Mouse (Mus musculus): Measurements from ENCODE around the gene Fam189a1. TPM values are rescaled to one million over a fixed set of nuclear protein-coding genes. Genes with fewer than 3 reads are reported as not detected.

Gene Fam189a1
- total and polyA plus RNA-seq, 3 experiments: 0.10 TPM; not detected in 2

DNA sequence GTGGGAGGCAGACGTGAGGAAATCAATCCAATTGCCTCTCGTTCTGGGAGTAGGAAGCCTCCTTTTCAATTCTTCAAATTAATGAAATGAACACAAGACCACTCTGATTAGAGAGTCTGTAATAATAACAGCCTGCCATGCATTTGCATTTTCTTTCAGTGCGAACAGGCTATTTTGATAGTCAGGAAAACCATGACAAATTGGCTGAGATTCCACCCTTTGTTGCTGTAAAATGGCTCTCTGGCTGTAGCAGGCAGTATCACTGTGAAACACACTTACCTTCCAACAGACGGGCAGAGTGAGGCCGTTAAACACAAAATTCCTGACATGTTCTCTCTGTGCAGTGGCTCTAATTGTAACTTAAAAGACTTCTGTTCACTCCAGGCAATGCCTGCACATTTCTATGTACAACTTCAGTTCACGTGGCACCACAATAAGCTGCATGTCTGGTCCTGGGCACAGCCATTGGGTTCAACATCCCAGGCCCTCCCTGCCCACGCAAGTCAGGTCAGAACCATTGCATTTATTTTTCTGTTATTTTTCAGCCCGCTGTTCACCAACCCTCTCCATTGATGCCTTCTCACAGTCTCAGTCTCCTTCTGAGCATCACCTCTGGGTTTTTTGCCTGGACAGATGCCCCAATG, 138.2 kb downstream of the Fam189a1 start:
- H3K27ac ChIP-seq (ENCODE audit: insufficient read depth, low read depth): no peak overlapping the region
- peaks cover 7% of the 10 kb centered on the region for H3K9me3 ChIP-seq (replicated peaks; ENCODE audit: low read length)
- TF ChIP-seq POLR2AphosphoS2 (IDR thresholded peaks at IDR 0.05; ENCODE audit: low read depth, low read length) (no peak), USF1 (IDR thresholded peaks at IDR 0.05; ENCODE audit: low read depth, low read length) (no peak), RAD21 (IDR thresholded peaks at IDR 0.05; ENCODE audit: low read depth, low read length) (no peak), CHD2 (IDR thresholded peaks at IDR 0.05; ENCODE audit: low read length) (no peak), JUND (conservative IDR thresholded peaks at IDR 0.05; ENCODE audit: low read depth, low read length) (no peak)
- H3K4me1 ChIP-seq (ENCODE audit: control insufficient read depth in 1 of 2, insufficient read depth in 2 of 2): no peaks in the 10 kb centered on the region
- H3K4me2 ChIP-seq (ENCODE audit: insufficient read depth, low read depth, poor library complexity, severe bottlenecking): no peak overlapping the region
- no peaks in the 10 kb centered on the region for H3K79me2 ChIP-seq (replicated peaks; ENCODE audit: control insufficient read depth, extremely low read depth, insufficient read depth, poor library complexity, severe bottlenecking)
- no peaks in the 10 kb centered on the region for H3K36me3 ChIP-seq (replicated peaks in 1 of 2; ENCODE audit: control insufficient read depth in 1 of 2, insufficient read depth in 1 of 2, low read length in 1 of 2)
- no peak for DNase-seq (ENCODE audit: extremely low read depth)
- H3K4me3 ChIP-seq (replicated peaks in 1 of 3; ENCODE audit: low read depth in 2 of 3, low read length in 2 of 3, poor library complexity in 1 of 3): no peak overlapping the region
- dilution Hi-C loops (cut with MboI; ENCODE audit: extremely low pct_ligation_motif_present, extremely low pct_unique_long_range_greater_than_20kb, low sequenced_read_pairs): no loop called here
- peaks cover 32% of the 10 kb centered on the region for H3K27me3 ChIP-seq (replicated peaks)
- in situ Hi-C loops (cut with MboI; ENCODE audit: low pct_ligation_motif_present, low pct_unique_long_range_greater_than_20kb, low sequenced_read_pairs): no loop called here
- no peak overlapping the region for H3K9ac ChIP-seq (ENCODE audit: insufficient read depth, low read depth)

GRCm38 (mm10) chr7:65017348-65017747, 139.0 kb downstream of the Fam189a1 start:
- peaks cover 33% of the 10 kb centered on the region for H3K27me3 ChIP-seq (replicated peaks)
- no peaks in the 10 kb centered on the region for H3K79me2 ChIP-seq (replicated peaks; ENCODE audit: control insufficient read depth, extremely low read depth, insufficient read depth, poor library complexity, severe bottlenecking)
- peaks cover 7% of the 10 kb centered on the region for H3K9me3 ChIP-seq (replicated peaks; ENCODE audit: low read length)
- dilution Hi-C loops (cut with MboI; ENCODE audit: extremely low pct_ligation_motif_present, extremely low pct_unique_long_range_greater_than_20kb, low sequenced_read_pairs): no loop called here
- H3K4me1 ChIP-seq (ENCODE audit: control insufficient read depth in 1 of 2, insufficient read depth in 2 of 2): no peaks in the 10 kb centered on the region
- H3K36me3 ChIP-seq (replicated peaks in 1 of 2; ENCODE audit: control insufficient read depth in 1 of 2, insufficient read depth in 1 of 2, low read length in 1 of 2): no peaks in the 10 kb centered on the region
- no peak overlapping the region for H3K9ac ChIP-seq (ENCODE audit: insufficient read depth, low read depth)
- no peak overlapping the region for H3K4me2 ChIP-seq (ENCODE audit: insufficient read depth, low read depth, poor library complexity, severe bottlenecking)
- TF ChIP-seq RCOR1 (conservative IDR thresholded peaks at IDR 0.05; ENCODE audit: low read depth, low read length): no peak
- no peak for TF ChIP-seq RAD21 (IDR thresholded peaks at IDR 0.05; ENCODE audit: low read depth, low read length)
- TF ChIP-seq MAFK (IDR thresholded peaks at IDR 0.05; ENCODE audit: insufficient replicate concordance, low read length): no peak
- TF ChIP-seq MEF2A (IDR thresholded peaks at IDR 0.05; ENCODE audit: borderline replicate concordance, low read depth, low read length): no peak
- TF ChIP-seq NELFE (IDR thresholded peaks at IDR 0.05; ENCODE audit: low read depth, low read length): no peak
- no peak for TF ChIP-seq MAX (IDR thresholded peaks at IDR 0.05; ENCODE audit: low read length)
- TF ChIP-seq PAX5 (IDR thresholded peaks at IDR 0.05; ENCODE audit: low read length): no peak
- no peak for TF ChIP-seq ZNF384 (IDR thresholded peaks at IDR 0.05; ENCODE audit: low read depth, low read length)
- TF ChIP-seq UBTF (IDR thresholded peaks at IDR 0.05; ENCODE audit: low read depth, low read length): no peak
- TF ChIP-seq CTCF (conservative IDR thresholded peaks at IDR 0.05 in 1 of 2, IDR thresholded peaks at IDR 0.05 in 1 of 2; ENCODE audit: low read depth in 2 of 2, low read length in 2 of 2): no peak
- TF ChIP-seq SIN3A (IDR thresholded peaks at IDR 0.05; ENCODE audit: low read length): no peak
- no peak for TF ChIP-seq USF1 (IDR thresholded peaks at IDR 0.05; ENCODE audit: low read depth, low read length)
- TF ChIP-seq MYC (IDR thresholded peaks at IDR 0.05; ENCODE audit: low read depth, low read length): no peak
- TF ChIP-seq ZMIZ1 (IDR thresholded peaks at IDR 0.05; ENCODE audit: low read depth, low read length): no peak
- TF ChIP-seq ZKSCAN1 (IDR thresholded peaks at IDR 0.05; ENCODE audit: borderline replicate concordance, low read depth, low read length): no peak
- H3K27ac ChIP-seq (ENCODE audit: insufficient read depth, low read depth): no peak overlapping the region
- no peak for DNase-seq (ENCODE audit: extremely low read depth)
- in situ Hi-C loops (cut with MboI; ENCODE audit: low pct_ligation_motif_present, low pct_unique_long_range_greater_than_20kb, low sequenced_read_pairs): no loop called here
- no peak overlapping the region for H3K4me3 ChIP-seq (replicated peaks in 1 of 3; ENCODE audit: low read depth in 2 of 3, low read length in 2 of 3, poor library complexity in 1 of 3)
